ENCODE assay signal across 12 mouse cellular contexts in genomic region chr16:10628960-10629359, GRCm38 (mm10).
A peak's percentile ranks its signal among the peaks of the same experiment; 100 is the strongest.
DNase-seq lines count a peak whose midpoint lies in the region; ATAC-seq and TF ChIP-seq lines count a peak whose summit lies in the region.
"Had no signal": no experiment of that assay in that cellular context is flagged by ENCODE, and none has a peak within 500 bp of the region (broad histone marks: within the 10 kb centered on the region; RNA-seq: fewer than 3 reads in every experiment).

No protein-coding gene starts in this region.

- no peak for TF ChIP-seq CTCF in forebrain, postnatal 0 days (IDR thresholded peaks at IDR 0.05; ENCODE audit: low read depth)

- no peak overlapping the region for H3K4me3 ChIP-seq in forebrain, embryonic 14.5 days (ENCODE audit: low read depth, low read length)
- no peak overlapping the region for H3K4me3 ChIP-seq in forebrain, postnatal 0 days (ENCODE audit: low read depth, low read length)
- H3K4me3 ChIP-seq in midbrain, embryonic 15.5 days = no peak overlapping the region
- H3K4me3 ChIP-seq: midbrain, embryonic 12.5 days; neural tube, embryonic 15.5 days had no signal

- WGBS in forebrain, embryonic 14.5 days = 62% methylated on average over 3 of the region's 3 CpGs
- 33% methylated on average over 3 of the region's 3 CpGs for WGBS in forebrain, postnatal 0 days
- 81% methylated on average over 3 of the region's 3 CpGs for WGBS in midbrain, embryonic 15.5 days

- ATAC-seq in forebrain, embryonic 14.5 days = no peak
- ATAC-seq in forebrain, postnatal 0 days = no peak
- peak; percentile 89 for ATAC-seq in megakaryocyte-erythroid progenitor cell, adult 5-6 weeks (replicated peaks; ENCODE audit: low FRiP score, low TSS enrichment, poor library complexity, severe bottlenecking)
- no peak for ATAC-seq in midbrain, embryonic 15.5 days (replicated peaks)
- ATAC-seq: inflammation-experienced regulatory T-cells, adult 6 months had no signal

- H3K4me1 ChIP-seq in forebrain, embryonic 14.5 days (ENCODE audit: control insufficient read depth, insufficient read depth, low read length) = no peaks in the 10 kb centered on the region; the same call in 1 of the 2 replicates
- H3K4me1 ChIP-seq in forebrain, postnatal 0 days (ENCODE audit: insufficient read depth) = no peaks in the 10 kb centered on the region
- no peaks in the 10 kb centered on the region for H3K4me1 ChIP-seq in midbrain, embryonic 15.5 days
- H3K4me1 ChIP-seq: midbrain, embryonic 12.5 days; neural tube, embryonic 15.5 days had no signal

- no peaks in the 10 kb centered on the region for H3K9me3 ChIP-seq in forebrain, embryonic 14.5 days (replicated peaks; ENCODE audit: control insufficient read depth, low read length)
- no peaks in the 10 kb centered on the region for H3K9me3 ChIP-seq in forebrain, postnatal 0 days (ENCODE audit: low read length)
- no peaks in the 10 kb centered on the region for H3K9me3 ChIP-seq in midbrain, embryonic 15.5 days
- H3K9me3 ChIP-seq: midbrain, embryonic 12.5 days; neural tube, embryonic 15.5 days had no signal

- H3K9ac ChIP-seq in forebrain, embryonic 14.5 days (ENCODE audit: low read length) = no peak overlapping the region
- H3K9ac ChIP-seq in forebrain, postnatal 0 days = no peak overlapping the region
- no peak overlapping the region for H3K9ac ChIP-seq in midbrain, embryonic 15.5 days
- H3K9ac ChIP-seq: midbrain, embryonic 12.5 days; neural tube, embryonic 15.5 days had no signal

- peak; percentile 30 for DNase-seq in forebrain, embryonic 14.5 days (ENCODE audit: low spot score)
- DNase-seq in forebrain, postnatal 0 days = no peak
- peak; percentile 22 for DNase-seq in fibroblast of lung, adult 2 months (ENCODE audit: low read depth)
- DNase-seq in heart, postnatal 4 days = peak; percentile 72
- DNase-seq in gastrocnemius, postnatal 25 days = no peak
- DNase-seq in frontal cortex, postnatal 14 days (ENCODE audit: low spot score in 2 of 2) = no peak
- DNase-seq: B cell, adult 2 months had no signal

- no peak overlapping the region for H3K27ac ChIP-seq in forebrain, embryonic 14.5 days (ENCODE audit: low read depth, low read length)
- H3K27ac ChIP-seq in forebrain, postnatal 0 days (ENCODE audit: low read depth, low read length) = no peak overlapping the region
- H3K27ac ChIP-seq in midbrain, embryonic 15.5 days = no peak overlapping the region
- H3K27ac ChIP-seq: midbrain, embryonic 12.5 days; neural tube, embryonic 15.5 days had no signal

- peaks cover 42% of the 10 kb centered on the region for H3K36me3 ChIP-seq in forebrain, embryonic 14.5 days (ENCODE audit: control insufficient read depth, insufficient read depth, low read length)
- peaks cover 23% of the 10 kb centered on the region for H3K36me3 ChIP-seq in forebrain, postnatal 0 days (ENCODE audit: insufficient read depth)
- peaks cover 18% of the 10 kb centered on the region for H3K36me3 ChIP-seq in midbrain, embryonic 15.5 days (replicated peaks)

- no peaks in the 10 kb centered on the region for H3K27me3 ChIP-seq in forebrain, embryonic 14.5 days (replicated peaks; ENCODE audit: control insufficient read depth, insufficient read depth, low read length)
- H3K27me3 ChIP-seq in forebrain, postnatal 0 days (ENCODE audit: insufficient read depth, low read length) = no peaks in the 10 kb centered on the region
- H3K27me3 ChIP-seq in midbrain, embryonic 15.5 days (replicated peaks) = no peaks in the 10 kb centered on the region
- H3K27me3 ChIP-seq: midbrain, embryonic 12.5 days; neural tube, embryonic 15.5 days had no signal

- H3K4me2 ChIP-seq in forebrain, embryonic 14.5 days (ENCODE audit: low read length) = no peak overlapping the region
- H3K4me2 ChIP-seq in forebrain, postnatal 0 days (ENCODE audit: low read depth) = no peak overlapping the region
- H3K4me2 ChIP-seq in midbrain, embryonic 15.5 days = no peak overlapping the region
- H3K4me2 ChIP-seq: midbrain, embryonic 12.5 days; neural tube, embryonic 15.5 days had no signal

Comparison
In these comparisons a context has a peak if more than half of its experiments do, and no peak if none do; other contexts are left out.
1. DNase-seq: peak in forebrain, embryonic 14.5 days (single experiment), fibroblast of lung, adult 2 months (single experiment) and heart, postnatal 4 days (single experiment); none in forebrain, postnatal 0 days (single experiment), gastrocnemius, postnatal 25 days (single experiment) and frontal cortex, postnatal 14 days (0 of 2).